Mouse (Mus musculus): ENCODE data around the gene Arvcf.

The Arvcf gene

GRCm38 (mm10) chr16:18405091-18405854 lies 57.3 kb downstream of the Arvcf start:
- ATAC-seq (ENCODE audit: insufficient number of reproducible peaks, low FRiP score, low TSS enrichment) = no peak

- no peak for ATAC-seq (ENCODE audit: insufficient number of reproducible peaks, low FRiP score, low TSS enrichment)
These were observed 57.9 kb downstream of the Arvcf start for GRCm38 (mm10) chr16:18405876-18406275.

- no peak for ATAC-seq (ENCODE audit: insufficient number of reproducible peaks, low FRiP score, low TSS enrichment)
These were observed 58.3 kb downstream of the Arvcf start for GRCm38 (mm10) chr16:18406293-18406692.

GRCm38 (mm10) chr16:18407912-18408311 lies 59.9 kb downstream of the Arvcf start:
- no peak for ATAC-seq (ENCODE audit: insufficient number of reproducible peaks, low FRiP score, low TSS enrichment)

GRCm38 (mm10) chr16:18409776-18410175 lies 61.8 kb downstream of the Arvcf start:
- ATAC-seq (ENCODE audit: insufficient number of reproducible peaks, low FRiP score, low TSS enrichment) = no peak

- ATAC-seq (ENCODE audit: insufficient number of reproducible peaks, low FRiP score, low TSS enrichment) = no peak
These were observed 62.4 kb downstream of the Arvcf start for GRCm38 (mm10) chr16:18410418-18410817.

GRCm38 (mm10) chr16:18411026-18411649 lies 63.2 kb downstream of the Arvcf start:
- peak; percentile 32; the same call in 1 of the 2 replicates for ATAC-seq (ENCODE audit: insufficient number of reproducible peaks, low FRiP score, low TSS enrichment)

GRCm38 (mm10) chr16:18411802-18412476 lies 64.0 kb downstream of the Arvcf start:
- ATAC-seq (ENCODE audit: insufficient number of reproducible peaks, low FRiP score, low TSS enrichment) = peak; percentile 57; the same call in 1 of the 2 replicates

GRCm38 (mm10) chr16:18413032-18413816 lies 65.2 kb downstream of the Arvcf start:
- ATAC-seq (ENCODE audit: insufficient number of reproducible peaks, low FRiP score, low TSS enrichment) = no peak

- no peak for ATAC-seq (ENCODE audit: insufficient number of reproducible peaks, low FRiP score, low TSS enrichment)
These were observed 68.2 kb downstream of the Arvcf start for GRCm38 (mm10) chr16:18416094-18416761.

- no peak for ATAC-seq (ENCODE audit: insufficient number of reproducible peaks, low FRiP score, low TSS enrichment)
These were observed 68.9 kb downstream of the Arvcf start for GRCm38 (mm10) chr16:18416837-18417236.

- ATAC-seq (ENCODE audit: insufficient number of reproducible peaks, low FRiP score, low TSS enrichment) = no peak
These were observed 69.5 kb downstream of the Arvcf start for GRCm38 (mm10) chr16:18417491-18417890.

GRCm38 (mm10) chr16:18418756-18419602 lies 71.0 kb downstream of the Arvcf start:
- ATAC-seq (ENCODE audit: insufficient number of reproducible peaks, low FRiP score, low TSS enrichment) = no peak

GRCm38 (mm10) chr16:18419603-18420026 lies 71.6 kb downstream of the Arvcf start:
- no peak for ATAC-seq (ENCODE audit: insufficient number of reproducible peaks, low FRiP score, low TSS enrichment)

- ATAC-seq (ENCODE audit: insufficient number of reproducible peaks, low FRiP score, low TSS enrichment) = no peak
These were observed 72.6 kb downstream of the Arvcf start for GRCm38 (mm10) chr16:18420571-18420970.

GRCm38 (mm10) chr16:18423203-18423914 lies 75.4 kb downstream of the Arvcf start:
- ATAC-seq (ENCODE audit: insufficient number of reproducible peaks, low FRiP score, low TSS enrichment) = no peak

- no peak for ATAC-seq (ENCODE audit: insufficient number of reproducible peaks, low FRiP score, low TSS enrichment)
These were observed 75.9 kb downstream of the Arvcf start for GRCm38 (mm10) chr16:18423915-18424265.

- no peak for ATAC-seq (ENCODE audit: insufficient number of reproducible peaks, low FRiP score, low TSS enrichment)
These were observed 76.5 kb downstream of the Arvcf start for GRCm38 (mm10) chr16:18424364-18425045.
